Mouse (Mus musculus): ENCODE measurements around the gene Tmem44.

DNA sequence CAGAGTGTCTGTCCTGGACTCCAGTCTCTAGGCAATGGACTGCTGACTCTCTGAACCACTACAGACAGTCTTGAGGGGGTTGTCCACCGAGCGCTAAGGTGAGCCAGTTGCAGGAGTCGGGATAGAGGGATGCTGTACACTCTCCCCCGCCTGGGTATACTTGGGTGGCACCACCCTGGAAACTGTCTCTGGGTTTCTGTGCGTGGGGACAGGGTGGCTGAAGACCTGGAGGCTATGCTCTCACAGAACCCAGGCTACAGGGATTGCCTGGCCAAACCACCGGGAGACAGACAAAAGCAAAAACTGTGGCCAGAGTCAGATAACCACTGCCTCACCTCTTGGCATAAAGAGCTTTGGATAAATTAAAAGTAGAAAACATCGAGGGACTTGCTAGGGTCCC, 1.1 kb downstream of the Tmem44 start:
- TF ChIP-seq GATA1 (IDR thresholded peaks at IDR 0.05; ENCODE audit: borderline replicate concordance, low read length) (no peak), FLI1 (IDR thresholded peaks at IDR 0.05; ENCODE audit: low read length) (no peak)

Measured in megakaryocyte, embryonic 14.5 days (primary cell).